Mouse (Mus musculus): Measurements from ENCODE around the gene Naa80.
A peak's percentile ranks its signal among the peaks of the same experiment; 100 is the strongest.

The Naa80 gene

DNA sequence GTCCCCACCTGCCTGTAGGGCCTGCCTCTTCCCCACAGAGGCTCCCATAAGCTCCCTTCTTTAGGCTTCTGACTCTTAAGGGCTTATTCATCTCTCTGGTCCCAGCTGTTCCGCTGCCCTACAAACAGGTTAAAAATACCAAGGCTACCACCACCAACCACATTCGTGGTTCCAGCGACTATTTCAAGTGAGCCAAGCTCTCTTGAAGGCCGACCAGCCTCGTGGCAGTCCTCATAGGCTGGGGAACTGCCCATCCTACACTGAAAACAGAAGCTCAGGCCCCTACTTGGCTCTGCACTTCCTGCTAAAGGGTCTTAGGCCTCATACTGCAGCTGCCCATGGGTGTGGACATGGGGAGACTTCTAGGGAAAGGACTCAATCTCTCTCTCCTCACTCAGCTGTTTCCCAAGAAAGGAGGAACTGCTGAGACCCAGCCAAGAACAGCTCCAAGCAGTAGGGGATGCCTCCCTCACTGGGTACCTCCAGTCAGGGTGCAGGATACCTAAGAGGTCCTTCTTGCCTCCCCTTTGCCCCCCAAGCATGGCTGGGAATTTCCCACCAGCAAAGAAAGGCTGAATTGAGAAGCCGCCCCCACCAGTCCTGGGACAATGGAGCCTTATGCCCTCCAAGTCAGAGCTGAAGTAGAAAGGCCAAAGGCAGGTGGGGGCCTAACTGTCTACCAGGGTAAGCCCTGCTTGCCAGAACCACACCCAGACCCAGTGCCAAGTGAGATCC, 32.9 kb downstream of the Naa80 start:
- TF ChIP-seq GATA4 (IDR thresholded peaks at IDR 0.05; ENCODE audit: insufficient replicate concordance, low read length): no peak

DNA sequence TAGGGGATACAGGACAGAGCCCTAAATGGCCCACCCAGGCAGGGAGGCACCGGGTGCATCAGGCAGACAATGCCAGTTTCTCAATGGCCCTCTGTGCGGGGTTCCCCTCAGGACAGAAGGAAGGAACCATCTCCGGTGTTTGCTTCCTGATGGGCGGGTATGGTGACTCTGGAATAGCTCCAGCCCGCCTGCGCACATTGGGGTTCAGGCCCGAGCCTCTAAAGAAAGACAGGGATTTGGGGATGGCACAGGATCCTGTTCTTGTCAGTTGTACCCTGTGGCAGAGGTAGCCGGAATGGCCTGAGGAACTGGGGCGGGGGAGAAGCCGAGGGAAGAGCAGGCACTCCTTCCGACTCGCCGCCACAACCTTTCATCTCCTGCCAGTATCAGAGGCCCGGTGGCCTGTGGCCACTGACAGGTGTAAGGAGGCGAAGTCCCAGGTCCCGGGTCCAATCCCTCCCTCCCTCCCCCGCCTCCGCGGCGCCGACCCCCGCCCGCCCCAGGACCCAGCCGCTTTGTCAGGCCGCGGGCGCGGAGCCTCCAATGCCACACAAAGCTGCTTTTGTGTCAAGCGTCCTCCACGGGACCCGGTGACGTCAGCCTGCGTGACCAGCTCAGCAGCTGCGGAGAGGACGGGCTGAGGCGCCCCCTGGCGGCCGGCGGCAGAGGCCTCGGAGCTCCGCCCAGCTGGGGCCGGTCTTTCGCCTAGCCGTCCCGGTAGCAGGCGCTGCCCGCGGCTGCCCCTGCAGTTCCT, 33.7 kb downstream of the Naa80 start:
- peak; percentile 43; the same call in 1 of the 2 replicates for TF ChIP-seq GATA4 (IDR thresholded peaks at IDR 0.05; ENCODE audit: insufficient replicate concordance, low read length)

DNA sequence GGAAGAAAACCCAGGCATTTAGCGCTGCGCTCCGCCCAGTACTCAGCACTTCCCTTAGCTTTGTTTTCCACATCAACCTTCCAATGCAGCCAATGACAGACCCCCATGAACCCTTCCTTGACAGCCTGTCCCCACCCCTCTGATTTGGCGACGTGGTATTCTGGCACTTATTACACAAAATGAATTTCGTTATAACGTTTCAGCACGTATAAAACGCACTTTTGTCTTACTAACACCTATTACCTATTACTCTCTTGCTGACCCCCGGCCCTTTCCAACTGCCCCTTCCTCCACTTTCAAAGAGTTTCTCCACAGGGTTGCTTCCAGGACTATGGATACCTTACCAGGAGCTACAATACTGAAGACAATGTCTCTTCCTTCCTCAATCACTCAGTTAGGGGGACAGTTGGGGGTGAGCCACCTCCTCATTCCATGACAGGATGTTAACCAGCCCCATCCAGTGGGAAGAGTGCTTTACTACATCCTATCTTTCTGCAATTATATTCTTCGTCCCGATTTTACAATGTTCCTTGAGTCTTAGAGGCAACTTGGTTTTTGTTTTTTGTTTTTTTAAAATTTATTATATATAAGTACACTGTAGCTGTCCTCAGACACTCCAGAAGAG, 34.4 kb downstream of the Naa80 start:
- no peak for TF ChIP-seq GATA4 (IDR thresholded peaks at IDR 0.05; ENCODE audit: insufficient replicate concordance, low read length)

GRCm38 (mm10) chr9:107615035-107615434, 36.3 kb downstream of the Naa80 start:
- no peak for TF ChIP-seq GATA4 (IDR thresholded peaks at IDR 0.05; ENCODE audit: insufficient replicate concordance, low read length)

DNA sequence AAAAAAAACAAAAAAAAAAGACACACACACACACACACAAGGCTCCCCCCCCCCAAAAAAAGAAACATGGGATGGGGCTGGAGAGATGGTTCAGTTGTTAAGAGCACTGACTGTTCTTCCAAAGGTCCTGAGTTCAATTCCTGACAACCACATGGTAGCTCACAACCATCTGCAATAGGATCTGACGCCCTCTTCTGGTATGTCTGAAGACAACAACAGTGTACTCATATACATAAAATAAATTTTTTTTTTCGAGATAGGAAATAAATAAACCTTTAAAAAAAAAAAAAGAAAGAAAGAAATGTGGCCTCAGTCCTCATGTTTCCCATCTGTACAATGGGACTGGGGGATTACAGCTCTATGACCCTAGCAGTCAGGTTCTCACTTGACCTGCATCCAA, 38.8 kb downstream of the Naa80 start:
- TF ChIP-seq GATA4 (IDR thresholded peaks at IDR 0.05; ENCODE audit: insufficient replicate concordance, low read length): no peak

- no peak for TF ChIP-seq GATA4 (IDR thresholded peaks at IDR 0.05; ENCODE audit: insufficient replicate concordance, low read length)
Observed at GRCm38 (mm10) chr9:107618098-107618497, 39.4 kb downstream of the Naa80 start.

GRCm38 (mm10) chr9:107618778-107619545, 40.3 kb downstream of the Naa80 start:
- no peak for TF ChIP-seq GATA4 (IDR thresholded peaks at IDR 0.05; ENCODE audit: insufficient replicate concordance, low read length)

DNA sequence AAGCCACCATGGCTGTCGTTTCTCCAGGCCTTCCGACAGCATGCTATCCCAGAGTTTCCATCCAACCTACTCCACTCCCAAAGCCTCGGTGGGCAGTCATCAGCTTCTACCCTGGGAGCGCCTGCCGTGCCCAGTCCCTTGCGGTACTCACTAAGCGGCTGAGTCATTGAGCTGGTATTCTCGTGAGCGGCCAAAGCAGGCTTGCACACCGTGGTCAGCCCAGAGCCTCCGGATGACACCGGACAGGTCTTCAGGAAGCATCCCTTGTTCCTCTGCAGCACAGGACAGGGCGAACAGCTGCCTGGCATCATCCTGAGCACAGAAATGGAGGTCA, 40.8 kb downstream of the Naa80 start:
- TF ChIP-seq GATA4 (IDR thresholded peaks at IDR 0.05; ENCODE audit: insufficient replicate concordance, low read length): no peak

DNA sequence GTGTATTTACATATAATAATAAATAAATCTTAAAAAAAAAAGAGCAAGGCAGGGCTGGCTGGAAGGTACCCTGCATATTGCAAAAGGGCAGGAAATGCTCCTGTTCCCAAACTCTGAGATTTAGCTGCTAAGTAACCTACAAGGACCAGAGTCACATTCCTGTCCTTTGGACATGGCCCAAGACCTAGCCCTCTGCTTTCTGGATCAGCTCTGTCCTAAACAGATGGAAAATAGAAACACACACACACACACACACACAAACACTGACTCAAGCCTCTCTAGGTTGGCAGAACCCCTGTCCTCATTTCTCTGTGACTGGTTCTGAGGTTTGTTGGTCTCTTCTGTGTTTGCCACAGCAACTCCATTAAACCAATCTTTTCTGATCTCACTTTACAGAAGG, 42.3 kb downstream of the Naa80 start:
- no peak for TF ChIP-seq GATA4 (IDR thresholded peaks at IDR 0.05; ENCODE audit: insufficient replicate concordance, low read length)

- no peak for TF ChIP-seq GATA4 (IDR thresholded peaks at IDR 0.05; ENCODE audit: insufficient replicate concordance, low read length)
Observed at GRCm38 (mm10) chr9:107624539-107624938, 45.9 kb downstream of the Naa80 start.

DNA sequence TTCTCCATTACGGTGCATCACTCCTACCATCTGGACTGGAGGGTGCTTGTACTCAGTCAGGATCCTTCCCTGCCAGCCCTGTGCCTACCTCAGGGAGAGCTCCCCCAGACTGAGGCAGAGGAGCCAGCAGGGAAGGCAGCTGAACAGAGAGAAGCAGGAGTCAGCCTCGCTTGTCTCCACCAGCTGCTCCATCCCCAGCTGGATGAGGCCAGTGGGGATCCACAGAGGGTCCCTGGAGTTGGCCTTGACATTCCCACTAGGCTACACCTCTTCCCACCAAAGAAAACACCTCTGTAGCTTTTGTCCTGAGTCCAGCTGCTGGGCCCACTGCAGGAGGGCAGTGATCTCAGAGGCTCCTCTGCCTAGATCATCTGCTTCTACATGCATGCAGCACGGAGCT, 46.3 kb downstream of the Naa80 start:
- TF ChIP-seq GATA4 (IDR thresholded peaks at IDR 0.05; ENCODE audit: insufficient replicate concordance, low read length): no peak

DNA sequence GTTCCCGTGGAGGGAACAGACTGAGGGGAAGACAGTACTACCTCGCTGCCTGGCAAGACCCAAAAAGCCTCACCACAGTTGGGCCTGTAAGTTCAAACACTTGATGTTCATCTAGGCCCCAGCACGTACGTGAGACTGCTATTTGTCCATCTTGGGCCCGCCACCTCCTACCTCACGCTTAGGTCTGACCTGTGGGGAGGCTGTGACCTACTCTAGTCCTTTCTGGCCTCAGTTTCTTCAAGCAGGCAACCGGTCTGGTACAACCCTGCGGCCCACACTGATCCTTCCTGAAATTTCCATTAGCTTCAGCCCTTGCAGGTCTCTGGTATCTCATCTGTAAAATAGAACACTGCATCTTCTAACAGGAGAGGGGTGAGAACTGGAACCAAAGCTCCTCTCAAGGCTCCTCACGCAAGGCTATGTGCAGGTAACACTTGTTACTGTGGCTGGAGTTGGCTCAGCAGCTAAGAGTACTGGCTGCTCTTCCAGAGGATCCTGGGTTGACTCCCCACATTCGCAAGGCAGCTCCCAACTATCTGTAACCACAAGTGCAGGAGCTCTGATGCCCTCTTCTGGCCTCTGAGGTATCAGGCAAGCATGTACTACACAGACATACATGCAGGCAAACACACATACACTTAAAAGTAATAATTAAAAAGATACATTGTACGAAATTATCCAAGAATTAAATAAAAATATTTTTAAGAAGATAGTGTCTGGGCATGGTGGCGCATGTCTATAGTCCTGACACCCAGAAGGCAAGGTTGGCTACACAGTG, 46.9 kb downstream of the Naa80 start:
- no peak for TF ChIP-seq GATA4 (IDR thresholded peaks at IDR 0.05; ENCODE audit: insufficient replicate concordance, low read length)

- TF ChIP-seq GATA4 (IDR thresholded peaks at IDR 0.05; ENCODE audit: insufficient replicate concordance, low read length): no peak
Observed at GRCm38 (mm10) chr9:107626158-107626843, 47.6 kb downstream of the Naa80 start.

- no peak for TF ChIP-seq GATA4 (IDR thresholded peaks at IDR 0.05; ENCODE audit: insufficient replicate concordance, low read length)
Observed at GRCm38 (mm10) chr9:107626844-107627277, 48.2 kb downstream of the Naa80 start.
